Mouse (Mus musculus): ENCODE results near the gene Usp43. TPM values are rescaled to one million over a fixed set of nuclear protein-coding genes. Genes with fewer than 3 reads are reported as not detected.

Gene Usp43
- polyA plus RNA-seq, 1 experiment from 2014 or later = 0.77 TPM

DNA sequence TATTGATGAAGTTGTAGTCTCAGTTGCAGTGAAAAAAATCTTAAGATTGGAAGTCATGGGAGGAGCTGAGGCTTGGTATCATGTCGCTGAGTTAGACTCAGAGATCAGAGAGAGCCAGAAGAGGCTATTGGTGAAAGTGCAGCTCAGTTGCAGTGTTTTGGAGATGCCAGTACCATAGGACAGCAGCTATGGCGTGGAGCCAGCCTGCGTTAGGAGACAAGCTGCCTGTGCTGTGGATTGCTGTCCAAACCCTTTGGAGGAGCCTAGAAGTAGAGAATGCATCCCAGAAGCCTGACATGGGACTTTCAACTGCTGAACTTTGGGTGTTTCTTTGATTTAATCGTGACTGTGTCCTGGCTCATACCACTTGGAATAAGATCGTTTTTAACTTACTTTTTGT lies 90.1 kb downstream of the Usp43 start:
- no peaks in the 10 kb centered on the region for H3K36me3 ChIP-seq (replicated peaks)
- H3K9me3 ChIP-seq = no peaks in the 10 kb centered on the region
- H3K4me2 ChIP-seq = no peak overlapping the region
- WGBS = 90% methylated on average over 5 of the region's 5 CpGs
- no peak overlapping the region for H3K27ac ChIP-seq
- H3K4me3 ChIP-seq (replicated peaks) = no peak overlapping the region
- no peaks in the 10 kb centered on the region for H3K27me3 ChIP-seq
- no peak for ATAC-seq (ENCODE audit: low FRiP score)
- no peaks in the 10 kb centered on the region for H3K4me1 ChIP-seq
- no peak overlapping the region for H3K9ac ChIP-seq

DNA sequence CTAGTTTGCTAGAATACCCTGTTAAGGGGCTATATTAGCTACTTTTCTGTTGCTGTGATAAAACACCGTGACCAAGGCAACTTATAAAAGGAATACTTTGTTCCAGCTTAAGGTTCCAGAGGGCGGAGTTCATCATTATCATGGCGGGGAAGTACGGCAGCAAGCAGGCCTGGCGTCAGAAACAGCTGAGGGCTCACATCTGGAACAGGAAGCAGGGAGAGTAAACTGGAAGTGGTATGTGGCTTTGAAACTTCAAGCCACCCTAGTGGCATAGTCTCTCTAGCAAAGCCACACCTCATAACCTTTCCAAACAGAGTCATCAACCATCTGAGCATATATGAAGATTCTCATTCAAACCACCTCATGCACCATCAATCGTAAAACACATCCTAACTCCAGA lies 92.4 kb downstream of the Usp43 start:
- Histone ChIP-seq H3K9ac (no peak overlapping the region), H3K27ac (no peak overlapping the region), H3K36me3 (replicated peaks) (no peaks in the 10 kb centered on the region), H3K9me3 (no peaks in the 10 kb centered on the region), H3K4me2 (no peak overlapping the region), H3K27me3 (no peaks in the 10 kb centered on the region), H3K4me3 (replicated peaks) (no peak overlapping the region), H3K4me1 (no peaks in the 10 kb centered on the region)
- 90% methylated on average over 6 of the region's 6 CpGs for WGBS
- ATAC-seq (ENCODE audit: low FRiP score) = no peak

DNA sequence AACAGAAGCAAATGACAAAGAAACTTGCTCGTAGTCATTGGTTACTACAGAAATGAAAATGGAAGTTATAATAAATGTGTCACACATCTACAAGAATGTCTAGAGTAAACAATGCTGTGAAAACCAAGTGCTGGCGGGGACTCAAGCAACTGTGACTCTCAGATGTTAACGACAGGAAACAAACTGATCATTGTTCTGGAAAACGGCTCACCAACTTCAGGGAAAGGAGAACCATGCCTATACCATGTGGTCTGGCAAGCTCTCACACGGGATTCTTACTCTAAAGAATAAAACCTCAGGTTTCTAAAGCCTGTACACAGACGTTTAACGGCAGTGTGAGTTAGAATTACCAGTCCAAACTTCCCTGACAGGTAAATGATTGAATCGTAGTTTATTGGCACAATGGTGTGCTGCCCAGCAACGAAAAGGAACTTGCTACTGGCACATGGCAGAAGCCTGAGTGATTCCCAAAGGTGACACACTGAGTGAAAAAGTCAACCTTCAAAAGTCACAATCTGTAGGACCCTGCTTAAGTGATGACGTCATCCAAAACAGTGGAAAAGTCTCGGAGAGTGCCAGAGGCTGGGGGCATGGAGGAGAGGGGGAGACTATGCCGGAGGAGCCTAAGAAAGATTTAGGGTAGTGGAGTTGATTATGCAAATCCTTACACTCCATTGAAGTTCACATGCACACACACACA lies 93.4 kb downstream of the Usp43 start:
- H3K27me3 ChIP-seq = no peaks in the 10 kb centered on the region
- no peak for ATAC-seq (ENCODE audit: low FRiP score)

DNA sequence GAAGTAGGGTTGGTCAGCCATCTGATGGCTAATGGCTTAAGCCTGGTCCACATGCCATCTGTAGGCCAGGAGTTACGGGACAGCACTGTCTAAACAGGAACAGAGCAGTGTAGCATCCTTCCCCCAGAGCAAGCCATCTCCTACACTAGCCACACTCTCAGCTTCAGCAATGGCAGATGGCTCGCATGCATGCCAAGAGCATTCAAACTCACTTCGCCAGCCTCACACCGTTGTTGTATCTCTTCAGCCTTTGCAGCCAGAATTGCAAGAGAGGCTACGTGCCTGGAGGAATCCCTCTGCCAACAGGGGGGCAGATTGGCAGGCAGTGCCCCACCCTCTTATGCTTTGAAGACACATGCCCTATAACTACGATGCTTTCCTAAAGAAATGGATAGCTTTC lies 100.4 kb downstream of the Usp43 start:
- ATAC-seq (ENCODE audit: low FRiP score) = no peak
- H3K4me3 ChIP-seq (replicated peaks) = no peak overlapping the region
- 90% methylated on average over 6 of the region's 6 CpGs for WGBS

More for the DNA sequence above, 93.4 kb downstream of the Usp43 start:
- Histone ChIP-seq H3K4me2 (no peak overlapping the region), H3K4me1 (no peaks in the 10 kb centered on the region), H3K36me3 (replicated peaks) (no peaks in the 10 kb centered on the region), H3K9ac (no peak overlapping the region), H3K9me3 (no peaks in the 10 kb centered on the region), H3K27ac (no peak overlapping the region), H3K4me3 (replicated peaks) (no peak overlapping the region)
- WGBS = 56% methylated on average over 12 of the region's 12 CpGs

DNA sequence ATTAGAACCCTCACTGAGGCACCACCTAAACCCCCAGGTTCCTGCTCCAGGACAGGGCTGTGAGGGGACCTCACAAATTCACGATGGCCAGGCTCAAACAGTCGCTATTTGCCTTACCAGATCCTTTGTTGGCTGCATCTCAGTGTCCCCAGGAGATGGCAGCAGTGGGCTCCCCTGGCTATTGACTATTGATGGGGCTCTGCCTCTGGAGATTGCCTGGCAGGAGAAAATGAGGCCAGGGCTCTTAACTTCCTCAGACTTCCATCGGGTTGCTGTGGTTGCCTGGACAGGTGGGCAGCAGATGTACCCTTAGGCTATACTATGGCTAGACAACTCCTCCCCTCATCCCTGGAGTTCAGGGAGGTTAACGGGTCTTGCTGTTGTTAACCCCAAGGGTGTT lies 101.7 kb downstream of the Usp43 start:
- 25% methylated on average over 4 of the region's 4 CpGs for WGBS
- peaks cover 3% of the 10 kb centered on the region; the same call in 1 of the 2 replicates for H3K4me1 ChIP-seq
- ATAC-seq (ENCODE audit: low FRiP score) = no peak
- no peak overlapping the region for H3K9ac ChIP-seq
- H3K9me3 ChIP-seq = no peaks in the 10 kb centered on the region
- no peaks in the 10 kb centered on the region for H3K36me3 ChIP-seq (replicated peaks)
- H3K4me3 ChIP-seq (replicated peaks) = no peak overlapping the region
- H3K4me2 ChIP-seq = no peak overlapping the region
- H3K27me3 ChIP-seq = no peaks in the 10 kb centered on the region
- H3K27ac ChIP-seq = no peak overlapping the region

More for the DNA sequence above, 100.4 kb downstream of the Usp43 start:
- peaks cover 3% of the 10 kb centered on the region; the same call in 1 of the 2 replicates for H3K4me1 ChIP-seq
- H3K36me3 ChIP-seq (replicated peaks) = no peaks in the 10 kb centered on the region
- no peak overlapping the region for H3K4me2 ChIP-seq
- no peak overlapping the region for H3K27ac ChIP-seq
- H3K9ac ChIP-seq = no peak overlapping the region
- H3K9me3 ChIP-seq = no peaks in the 10 kb centered on the region
- H3K27me3 ChIP-seq = no peaks in the 10 kb centered on the region

DNA sequence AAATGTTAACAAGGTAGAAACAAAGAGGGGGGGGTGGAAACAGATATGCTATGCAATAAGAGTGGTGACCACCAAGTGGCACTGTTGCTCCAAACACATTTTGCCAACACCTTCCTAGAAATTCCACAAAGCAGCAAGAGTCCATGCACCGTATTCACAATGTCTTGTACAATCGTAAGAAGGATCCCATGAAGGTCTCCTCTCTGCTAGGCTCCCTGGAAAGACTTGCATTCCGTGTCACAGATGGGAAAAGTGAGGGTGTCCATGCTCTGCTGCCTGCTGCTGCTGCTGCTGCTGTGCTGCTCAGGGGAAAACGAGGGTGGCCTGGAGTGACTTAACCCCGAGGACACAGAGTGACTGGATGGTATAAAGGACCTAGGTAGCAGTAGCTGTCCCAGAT lies 102.3 kb downstream of the Usp43 start:
- Histone ChIP-seq H3K9ac (no peak overlapping the region), H3K9me3 (no peaks in the 10 kb centered on the region), H3K4me2 (peak overlapping the region; percentile 34), H3K4me1 (peaks cover 3% of the 10 kb centered on the region; the same call in 1 of the 2 replicates), H3K27me3 (no peaks in the 10 kb centered on the region), H3K27ac (no peak overlapping the region), H3K36me3 (replicated peaks) (no peaks in the 10 kb centered on the region), H3K4me3 (replicated peaks) (no peak overlapping the region)
- WGBS = 19% methylated on average over 5 of the region's 5 CpGs
- no peak for ATAC-seq (ENCODE audit: low FRiP score)

DNA sequence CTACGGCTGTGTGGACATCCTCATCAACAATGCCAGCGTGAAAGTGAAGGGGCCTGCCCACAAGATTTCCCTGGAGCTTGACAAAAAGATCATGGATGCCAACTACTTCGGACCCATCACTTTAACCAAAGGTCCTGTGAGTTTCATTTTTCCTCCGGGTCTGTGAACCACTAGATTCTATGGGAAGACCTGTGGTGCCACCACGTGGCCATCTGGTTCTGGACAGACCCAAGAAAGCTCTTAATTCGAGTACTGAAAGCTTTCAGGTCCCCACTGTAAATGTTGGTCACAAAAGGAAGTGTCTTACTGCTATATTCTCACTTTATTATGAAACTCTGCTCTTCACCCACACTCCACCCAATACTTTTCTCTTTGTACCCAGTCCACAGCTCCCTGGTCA lies 110.4 kb downstream of the Usp43 start:
- no peak overlapping the region for H3K4me2 ChIP-seq
- H3K4me1 ChIP-seq = no peaks in the 10 kb centered on the region
- H3K27ac ChIP-seq = no peak overlapping the region
- H3K4me3 ChIP-seq (replicated peaks) = no peak overlapping the region
- 82% methylated on average over 6 of the region's 6 CpGs for WGBS
- no peak overlapping the region for H3K9ac ChIP-seq
- H3K9me3 ChIP-seq = no peaks in the 10 kb centered on the region
- no peaks in the 10 kb centered on the region for H3K27me3 ChIP-seq
- H3K36me3 ChIP-seq (replicated peaks) = no peaks in the 10 kb centered on the region
- ATAC-seq (ENCODE audit: low FRiP score) = no peak

DNA sequence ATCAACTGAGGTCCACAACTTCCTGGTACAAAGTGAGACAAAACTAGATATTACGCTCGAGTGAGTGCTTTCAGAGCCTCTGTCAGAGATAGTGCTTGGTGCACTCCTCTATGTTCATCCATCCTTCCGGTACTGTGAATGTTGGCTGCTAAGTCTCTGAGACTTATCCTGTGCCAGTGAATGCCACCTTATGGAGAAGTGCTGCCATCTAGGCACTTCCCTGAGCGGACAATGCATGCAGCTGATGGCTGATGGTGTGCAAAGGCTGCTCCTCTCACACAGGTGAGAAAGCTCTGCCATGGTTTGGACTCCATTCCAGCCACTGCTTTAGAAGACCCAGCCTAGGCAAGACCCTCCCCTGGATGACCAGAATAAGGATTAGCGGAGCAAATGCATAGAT lies 113.9 kb downstream of the Usp43 start:
- Histone ChIP-seq H3K9me3 (no peaks in the 10 kb centered on the region), H3K36me3 (replicated peaks) (no peaks in the 10 kb centered on the region), H3K4me1 (no peaks in the 10 kb centered on the region), H3K27ac (no peak overlapping the region), H3K4me2 (no peak overlapping the region), H3K9ac (no peak overlapping the region), H3K27me3 (no peaks in the 10 kb centered on the region), H3K4me3 (replicated peaks) (no peak overlapping the region)
- 81% methylated on average over 5 of the region's 5 CpGs for WGBS
- ATAC-seq (ENCODE audit: low FRiP score) = no peak

DNA sequence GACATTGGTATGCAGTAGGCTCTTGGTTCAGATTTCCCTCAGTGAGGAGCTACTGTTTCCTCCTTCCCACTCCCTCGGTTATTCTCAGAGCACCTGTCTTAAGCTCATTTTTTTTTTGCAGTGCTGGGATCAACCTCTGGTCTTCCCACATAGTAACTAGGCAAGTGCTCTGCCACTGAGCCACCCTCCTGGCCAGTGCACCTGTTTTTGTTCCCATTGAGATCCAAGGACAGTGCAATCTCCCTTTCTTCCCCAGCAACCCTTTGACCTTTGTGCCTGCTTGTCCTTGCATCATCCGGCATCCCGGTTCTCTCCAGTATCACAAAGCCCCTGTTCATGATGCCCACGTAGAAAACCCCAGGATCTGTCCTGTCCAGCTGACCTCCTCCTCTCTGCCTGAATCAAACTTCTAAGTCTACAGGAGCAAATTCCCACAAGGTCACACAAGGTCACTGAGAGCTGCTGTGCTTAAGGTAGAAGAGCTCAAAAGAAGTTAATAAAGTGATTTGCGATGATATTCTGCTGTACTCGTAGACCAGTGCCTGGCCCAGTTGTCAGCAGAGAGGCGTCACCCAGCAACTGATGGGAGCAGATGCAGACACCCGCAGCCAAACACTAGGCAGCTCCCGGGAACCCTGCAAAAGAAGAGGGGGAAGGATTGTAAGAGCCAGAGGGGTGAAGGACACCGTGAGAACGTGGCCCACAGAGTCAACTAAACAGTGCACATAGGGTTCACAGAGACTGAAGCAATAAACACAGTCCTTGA lies 114.9 kb downstream of the Usp43 start:
- Histone ChIP-seq H3K9ac (no peak overlapping the region), H3K4me3 (replicated peaks) (no peak overlapping the region), H3K4me1 (no peaks in the 10 kb centered on the region), H3K9me3 (no peaks in the 10 kb centered on the region), H3K27me3 (no peaks in the 10 kb centered on the region), H3K4me2 (no peak overlapping the region), H3K27ac (no peak overlapping the region), H3K36me3 (replicated peaks) (no peaks in the 10 kb centered on the region)
- 86% methylated on average over 11 of the region's 11 CpGs for WGBS
- no peak for ATAC-seq (ENCODE audit: low FRiP score)

DNA sequence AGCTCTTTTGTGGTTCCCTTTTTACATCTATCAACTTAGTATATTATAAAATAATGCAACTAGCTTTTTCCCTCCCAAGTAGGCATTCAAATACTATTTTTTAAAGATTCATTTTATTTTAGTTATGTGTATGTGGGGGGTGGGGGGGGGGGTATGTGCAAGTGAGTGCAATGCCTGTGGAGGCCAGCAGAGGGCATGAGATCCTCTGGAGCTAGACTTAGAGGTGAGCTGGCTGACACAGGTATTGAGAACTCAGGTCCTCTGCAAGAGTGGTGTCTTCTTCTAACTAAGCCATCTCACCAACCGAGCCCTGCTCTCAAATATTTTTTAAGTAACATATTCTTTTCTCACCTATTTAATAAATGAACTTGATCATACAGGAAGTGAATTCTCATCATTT lies 116.4 kb downstream of the Usp43 start:
- H3K27me3 ChIP-seq = no peaks in the 10 kb centered on the region
- H3K4me1 ChIP-seq = no peaks in the 10 kb centered on the region
- 95% methylated on average over 1 of the region's 1 CpGs for WGBS
- no peaks in the 10 kb centered on the region for H3K9me3 ChIP-seq
- H3K9ac ChIP-seq = no peak overlapping the region
- no peak for ATAC-seq (ENCODE audit: low FRiP score)
- no peaks in the 10 kb centered on the region for H3K36me3 ChIP-seq (replicated peaks)
- H3K4me2 ChIP-seq = no peak overlapping the region
- H3K4me3 ChIP-seq (replicated peaks) = no peak overlapping the region
- H3K27ac ChIP-seq = no peak overlapping the region
